Mouse (Mus musculus) adrenal gland, adult 18-20 months (tissue): ENCODE results near the gene Slc43a1. TPM values are rescaled to one million over a fixed set of nuclear protein-coding genes. Genes with fewer than 3 reads are reported as not detected.
"Not testable (repeated sequence)": the region's sequence is repeated elsewhere in the genome, so short reads cannot be mapped to it uniquely, and the experiment has no call there.

Source experiments
- DNase-seq, 2 experiments: peaks; one replicate each; pipeline ENCODE4 v3.0.0; 2021 to 2022; ENCODE audit warnings: low spot score in 2 of 2
- total RNA-seq, 2 experiments: library from RNA; stranded (reverse); gene quantifications; 1 replicate in 1 of 2; 2 replicates in 1 of 2; pipeline ENCODE4 v1.2.3; 2021

The Slc43a1 gene
- total RNA-seq, 2 experiments from 2014 or later = 9.3 to 9.4 TPM

DNA sequence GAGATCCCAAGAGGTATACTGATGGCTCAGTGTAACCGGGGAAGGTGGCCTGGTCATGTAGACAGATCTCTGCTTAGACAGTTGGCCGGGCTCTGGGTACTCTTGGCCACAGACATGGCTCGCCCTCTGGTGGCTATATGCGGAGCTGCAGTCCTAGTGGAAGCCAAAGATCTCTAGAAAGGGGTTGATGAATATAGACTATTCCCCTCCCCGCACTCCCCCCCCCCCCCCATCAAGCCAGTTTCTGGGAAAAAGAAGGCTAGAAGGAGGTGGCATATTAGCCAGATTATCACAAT, 51.3 kb downstream of the Slc43a1 start:
- DNase-seq = peak; percentile 76 to 77

DNA sequence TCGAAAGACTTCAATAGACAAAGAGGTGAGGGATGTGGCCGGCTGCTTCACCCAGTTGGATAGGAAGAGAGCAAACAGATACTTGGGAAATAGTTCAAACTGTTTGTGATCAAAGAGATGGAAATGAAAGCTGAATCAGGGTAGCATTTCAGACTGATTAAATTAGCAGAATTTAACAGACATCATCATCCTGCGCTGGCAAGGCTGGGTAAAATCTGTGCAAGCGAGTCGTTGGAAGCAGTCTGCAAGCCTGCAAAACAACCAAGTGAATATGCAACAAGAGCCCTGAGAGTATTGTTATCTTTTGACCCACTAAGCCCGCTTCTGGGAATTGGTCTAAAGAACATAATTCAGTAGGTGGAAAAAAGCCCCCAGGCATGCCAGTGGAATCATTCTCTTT, 54.7 kb downstream of the Slc43a1 start:
- no peak for DNase-seq

DNA sequence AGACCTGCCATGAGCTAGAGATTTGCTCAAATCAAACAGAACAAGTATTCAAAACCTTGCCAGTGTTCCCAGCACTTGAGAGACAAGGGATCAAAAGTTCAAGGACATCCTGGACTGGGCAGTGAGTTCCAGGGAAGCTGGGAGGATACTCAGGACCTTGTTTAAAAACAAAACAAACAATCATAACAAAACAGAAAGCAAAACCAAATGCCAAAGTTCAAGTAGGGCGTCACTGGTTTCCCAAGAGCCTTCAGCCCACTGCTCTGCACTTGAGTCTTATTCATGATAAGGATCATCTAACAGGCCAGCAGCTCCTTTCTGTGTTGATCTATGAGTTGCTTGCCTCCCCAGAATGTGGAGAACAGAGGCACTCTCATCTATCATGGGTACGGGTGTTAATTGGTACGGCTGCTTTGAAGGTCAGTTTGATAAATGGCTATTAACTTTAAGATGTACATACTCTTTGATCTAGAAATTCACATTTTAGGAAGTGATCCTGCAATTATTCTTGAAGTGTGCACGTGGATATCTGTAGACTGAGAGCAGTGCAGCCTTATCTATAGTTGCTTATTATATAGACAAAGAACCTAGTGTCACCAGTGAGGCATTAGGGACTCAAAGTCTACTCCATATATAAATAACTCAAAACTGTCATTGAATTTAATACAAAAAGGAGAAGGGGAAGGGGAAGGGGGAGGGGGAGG, 57.0 kb downstream of the Slc43a1 start:
- no peak for DNase-seq

DNA sequence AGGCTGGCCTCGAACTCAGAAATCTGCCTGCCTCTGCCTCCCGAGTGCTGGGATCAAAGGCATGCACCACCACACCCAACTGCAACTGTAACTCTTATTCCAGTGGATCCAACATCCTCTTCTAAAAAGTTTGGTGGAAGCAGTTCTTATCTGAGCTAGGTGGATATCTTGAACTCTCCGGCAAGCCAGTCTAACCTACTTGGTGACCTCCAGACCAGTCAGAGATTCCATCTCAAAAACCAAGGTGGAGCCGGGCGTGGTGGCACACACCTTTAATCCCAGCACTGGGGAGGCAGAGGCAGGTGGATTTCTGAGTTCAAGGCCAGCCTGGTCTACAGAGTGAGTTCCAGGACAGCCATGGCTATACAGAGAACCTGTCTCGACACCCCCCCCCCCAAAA, 58.0 kb downstream of the Slc43a1 start:
- not testable (repeated sequence) for DNase-seq

DNA sequence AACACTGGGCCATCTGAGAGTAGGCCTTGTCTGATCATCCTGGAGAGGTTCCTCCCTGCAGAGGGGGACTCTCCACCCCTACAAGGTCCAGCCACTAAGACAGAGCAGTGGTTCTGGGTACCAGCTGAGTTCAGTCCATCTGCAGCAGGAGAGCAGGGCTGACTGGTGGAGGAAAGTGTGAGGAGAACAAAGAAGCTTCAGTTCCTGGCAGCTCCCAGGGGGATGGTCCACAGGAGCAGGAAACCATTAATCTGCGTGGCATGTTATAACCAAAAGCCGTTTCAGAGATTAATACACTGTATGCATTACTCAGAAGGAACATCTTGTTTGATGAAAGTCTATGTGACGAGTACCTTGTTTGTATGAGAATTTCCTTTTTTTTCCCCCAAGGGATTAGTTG, 74.1 kb downstream of the Slc43a1 start:
- DNase-seq = no peak

Other genes starting within 250 kb of the Slc43a1 start
- 100 to 1,000 TPM; 123 to 129 TPM for gene Ctnnd1, start 188.1 kb upstream of the Slc43a1 start, total RNA-seq
- gene Btbd18, start 179.8 kb upstream of the Slc43a1 start, total RNA-seq = under 1 TPM in 1 of 2 experiments, not detected in 1; 0.10 TPM
- gene Selenoh, start 168.1 kb upstream of the Slc43a1 start, total RNA-seq = 10 to 100 TPM; 21.9 to 28.8 TPM
- not detected for gene Gm28635, start 160.8 kb upstream of the Slc43a1 start, total RNA-seq
- 10 to 100 TPM; 22.7 to 25.9 TPM for gene Med19, start 160.4 kb upstream of the Slc43a1 start, total RNA-seq
- gene Tmx2, start 159.7 kb upstream of the Slc43a1 start, total RNA-seq = 100 to 1,000 TPM; 146 to 179 TPM
- gene Zdhhc5, start 123.7 kb upstream of the Slc43a1 start, total RNA-seq = 10 to 100 TPM; 62.0 to 70.2 TPM
- 10 to 100 TPM; 13.4 to 15.3 TPM for gene Clp1, start 111.5 kb upstream of the Slc43a1 start, total RNA-seq
- 1 to 10 TPM; 4.8 to 5.1 TPM for gene Ypel4, start 104.8 kb upstream of the Slc43a1 start, total RNA-seq
- 1 to 10 TPM; 1.5 to 1.8 TPM for gene Gm19426, start 95.2 kb upstream of the Slc43a1 start, total RNA-seq
- gene Serping1, start 63.4 kb upstream of the Slc43a1 start, total RNA-seq = 100 to 1,000 TPM in 1 of 2 experiments, 10 to 100 TPM in 1; 78.6 to 115 TPM
- gene Ube2l6, start 40.0 kb upstream of the Slc43a1 start, total RNA-seq = 10 to 100 TPM; 17.6 to 26.4 TPM
- gene Smtnl1, start 16.2 kb upstream of the Slc43a1 start, total RNA-seq = under 1 TPM in 1 of 2 experiments, not detected in 1; 0.32 TPM
- gene Timm10, start 11.9 kb upstream of the Slc43a1 start, total RNA-seq = 10 to 100 TPM; 45.8 to 59.0 TPM
- gene Rtn4rl2, start 47.9 kb downstream of the Slc43a1 start, total RNA-seq = 1 to 10 TPM; 1.9 to 2.4 TPM
- 10 to 100 TPM; 61.3 to 67.3 TPM for gene Slc43a3, start 97.7 kb downstream of the Slc43a1 start, total RNA-seq
- not detected for gene Prg2, start 141.6 kb downstream of the Slc43a1 start, total RNA-seq
- not detected for gene Prg3, start 149.4 kb downstream of the Slc43a1 start, total RNA-seq
- gene Ssrp1, start 198.4 kb downstream of the Slc43a1 start, total RNA-seq = 100 to 1,000 TPM in 1 of 2 experiments, 10 to 100 TPM in 1; 96.5 to 122 TPM
- gene P2rx3, start 198.6 kb downstream of the Slc43a1 start, total RNA-seq = under 1 TPM; 0.74 to 0.86 TPM
- 10 to 100 TPM; 82.1 to 89.6 TPM for gene Tnks1bp1, start 209.2 kb downstream of the Slc43a1 start, total RNA-seq